In genomic region chr19:59461481-59462421, GRCm38 (mm10) we compare ENCODE assay signal across 10 mouse cellular contexts. TPM values are rescaled to one million over a fixed set of nuclear protein-coding genes. Genes with fewer than 3 reads are reported as not detected.
DNase-seq lines count a peak whose midpoint lies in the region; ATAC-seq and TF ChIP-seq lines count a peak whose summit lies in the region.
"Had no signal": no experiment of that assay in that cellular context is flagged by ENCODE, and none has a peak within 500 bp of the region (broad histone marks: within the 10 kb centered on the region; RNA-seq: fewer than 3 reads in every experiment).

No protein-coding gene starts in this region.

- H3K27me3 ChIP-seq in embryonic facial prominence, embryonic 14.5 days (replicated peaks; ENCODE audit: control insufficient read depth, insufficient read depth, low read length), result peaks cover 82% of the 10 kb centered on the region
- peaks cover 81% of the 10 kb centered on the region for H3K27me3 ChIP-seq in kidney, embryonic 16.5 days (ENCODE audit: insufficient read depth, low read length)
- H3K27me3 ChIP-seq in midbrain, embryonic 16.5 days (ENCODE audit: control insufficient read depth, insufficient read depth, low read depth, low read length), result peaks cover 47% of the 10 kb centered on the region
- peaks cover 100% of the 10 kb centered on the region for H3K27me3 ChIP-seq in liver, postnatal 0 days (ENCODE audit: insufficient read depth, low read length)

- ATAC-seq in embryonic facial prominence, embryonic 14.5 days (ENCODE audit: low read depth), result no peak
- no peak for ATAC-seq in kidney, embryonic 16.5 days (ENCODE audit: low FRiP score, low TSS enrichment)
- ATAC-seq in midbrain, embryonic 16.5 days, result no peak
- ATAC-seq in liver, postnatal 0 days, result no peak

- H3K9me3 ChIP-seq in embryonic facial prominence, embryonic 14.5 days (ENCODE audit: control insufficient read depth, low read length), result no peaks in the 10 kb centered on the region
- H3K9me3 ChIP-seq in kidney, embryonic 16.5 days (ENCODE audit: low read length), result no peaks in the 10 kb centered on the region
- no peaks in the 10 kb centered on the region for H3K9me3 ChIP-seq in midbrain, embryonic 16.5 days (replicated peaks; ENCODE audit: control insufficient read depth, low read length, poor library complexity, severe bottlenecking)
- H3K9me3 ChIP-seq in liver, postnatal 0 days (ENCODE audit: low read length), result no peaks in the 10 kb centered on the region

- 7% methylated on average over 36 of the region's 36 CpGs for WGBS in embryonic facial prominence, embryonic 14.5 days
- WGBS in kidney, embryonic 16.5 days, result 2% methylated on average over 36 of the region's 36 CpGs
- 2% methylated on average over 36 of the region's 36 CpGs for WGBS in midbrain, embryonic 16.5 days
- 4% methylated on average over 36 of the region's 36 CpGs for WGBS in liver, postnatal 0 days (ENCODE audit: insufficient replicate concordance)

- TF ChIP-seq CTCF in liver, postnatal 0 days (IDR thresholded peaks at IDR 0.05; ENCODE audit: low read depth), result no peak

- peak overlapping the region; percentile 53 for H3K4me3 ChIP-seq in embryonic facial prominence, embryonic 14.5 days (ENCODE audit: low read depth, low read length)
- H3K4me3 ChIP-seq in kidney, embryonic 16.5 days (ENCODE audit: low read length), result peak overlapping the region; percentile 70
- peak overlapping the region; percentile 43 for H3K4me3 ChIP-seq in midbrain, embryonic 16.5 days (ENCODE audit: low read depth, low read length)
- no peak overlapping the region for H3K4me3 ChIP-seq in liver, postnatal 0 days (ENCODE audit: low read depth, low read length)

- no peak for TF ChIP-seq EP300 in liver, postnatal 0 days (IDR thresholded peaks at IDR 0.05; ENCODE audit: low read depth)

- peak overlapping the region; percentile 86 for H3K27ac ChIP-seq in embryonic facial prominence, embryonic 14.5 days (replicated peaks; ENCODE audit: low read depth, low read length)
- H3K27ac ChIP-seq in kidney, embryonic 16.5 days (ENCODE audit: low read length), result peak overlapping the region; percentile 98
- peak overlapping the region; percentile 71 for H3K27ac ChIP-seq in midbrain, embryonic 16.5 days (ENCODE audit: low read length)
- H3K27ac ChIP-seq in liver, postnatal 0 days (ENCODE audit: low read depth), result no peak overlapping the region

- no peaks in the 10 kb centered on the region for H3K36me3 ChIP-seq in embryonic facial prominence, embryonic 14.5 days (ENCODE audit: control insufficient read depth, insufficient read depth, low read length)
- H3K36me3 ChIP-seq in kidney, embryonic 16.5 days (ENCODE audit: insufficient read depth, low read length), result no peaks in the 10 kb centered on the region
- H3K36me3 ChIP-seq in midbrain, embryonic 16.5 days (ENCODE audit: control insufficient read depth, insufficient read depth, low read length), result no peaks in the 10 kb centered on the region
- H3K36me3 ChIP-seq in liver, postnatal 0 days (replicated peaks; ENCODE audit: insufficient read depth, low read length), result no peaks in the 10 kb centered on the region

- H3K4me2 ChIP-seq in embryonic facial prominence, embryonic 14.5 days (ENCODE audit: low read depth, low read length), result peak overlapping the region; percentile 55
- peak overlapping the region; percentile 58 for H3K4me2 ChIP-seq in kidney, embryonic 16.5 days (replicated peaks; ENCODE audit: low read depth, low read length)
- H3K4me2 ChIP-seq in midbrain, embryonic 16.5 days (ENCODE audit: low read length), result peak overlapping the region; percentile 47
- no peak overlapping the region for H3K4me2 ChIP-seq in liver, postnatal 0 days (ENCODE audit: low read depth, low read length)

- H3K9ac ChIP-seq in embryonic facial prominence, embryonic 14.5 days (ENCODE audit: low read depth, low read length), result peak overlapping the region; percentile 79
- peak overlapping the region; percentile 92 for H3K9ac ChIP-seq in kidney, embryonic 16.5 days (replicated peaks; ENCODE audit: low read length)
- peak overlapping the region; percentile 33 for H3K9ac ChIP-seq in midbrain, embryonic 16.5 days (ENCODE audit: low read depth, low read length)
- no peak overlapping the region for H3K9ac ChIP-seq in liver, postnatal 0 days (replicated peaks)

- H3K4me1 ChIP-seq in embryonic facial prominence, embryonic 14.5 days (ENCODE audit: control insufficient read depth, insufficient read depth, low read length), result no peaks in the 10 kb centered on the region
- H3K4me1 ChIP-seq in kidney, embryonic 16.5 days (ENCODE audit: insufficient read depth, low read length), result peaks cover 3% of the 10 kb centered on the region
- peaks cover 14% of the 10 kb centered on the region for H3K4me1 ChIP-seq in midbrain, embryonic 16.5 days (ENCODE audit: control insufficient read depth, insufficient read depth, low read length)
- no peaks in the 10 kb centered on the region; the same call in none of the 2 replicates for H3K4me1 ChIP-seq in liver, postnatal 0 days (ENCODE audit: insufficient read depth)

- DNase-seq in layer of hippocampus, postnatal 36 days, result peak; percentile 30 to 35
- no peak for DNase-seq in layer of hippocampus, adult 8-10 months (ENCODE audit: low spot score in 2 of 2)
- peak; percentile 26 for DNase-seq in embryonic facial prominence, embryonic 14.5 days (ENCODE audit: low spot score)
- DNase-seq in lung, postnatal 25 days (ENCODE audit: low spot score), result no peak
- no peak for DNase-seq in liver, postnatal 0 days
- DNase-seq in adipocyte (ENCODE audit: low spot score), result no peak

RNA-seq across cellular contexts. Expression of gene Emx2, which starts 3.6 kb away (rescaled TPM):
- total RNA-seq in layer of hippocampus, postnatal 36 days (2021), result 10 to 100 TPM; 27.0 to 29.0 TPM
- total RNA-seq in layer of hippocampus, adult 8-10 months (2022), result 10 to 100 TPM; 17.4 to 25.8 (median 21.9) TPM
- 6.9 and 7.5 TPM in 2 replicates for polyA plus RNA-seq in embryonic facial prominence, embryonic 14.5 days (2014; fragmentation: Nextera tagmentation; extraction: Ambion mirVana)
- 29.7 and 38.1 TPM in 2 replicates for polyA plus RNA-seq in kidney, embryonic 16.5 days (2015; fragmentation: Nextera tagmentation; extraction: Ambion mirVana)
- polyA plus RNA-seq in midbrain, embryonic 16.5 days (2015; fragmentation: Nextera tagmentation; extraction: Ambion mirVana), result 10.8 and 14.2 TPM in 2 replicates
- polyA plus RNA-seq in liver, postnatal 0 days (2015; fragmentation: Nextera tagmentation; extraction: Ambion mirVana), result not detected in 2 replicates
- total RNA-seq: neutrophil, adult 5-6 weeks had no signal
- polyA plus RNA-seq: lung, embryonic 16.5 days had no signal

Comparison
In these comparisons a context has a peak if more than half of its experiments do, and no peak if none do; other contexts are left out.
1. DNase-seq: peak in layer of hippocampus, postnatal 36 days (2 of 2) and embryonic facial prominence, embryonic 14.5 days (single experiment); none in layer of hippocampus, adult 8-10 months (0 of 2), lung, postnatal 25 days (single experiment), liver, postnatal 0 days (single experiment) and adipocyte (single experiment).